Mouse (Mus musculus) thymus, postnatal 14 days (tissue): Measurements from ENCODE around the gene Fgg.

Experiments used
- DNase-seq: peaks from one replicate; pipeline ENCODE4 v3.0.0; 2021

Gene Fgg

DNA sequence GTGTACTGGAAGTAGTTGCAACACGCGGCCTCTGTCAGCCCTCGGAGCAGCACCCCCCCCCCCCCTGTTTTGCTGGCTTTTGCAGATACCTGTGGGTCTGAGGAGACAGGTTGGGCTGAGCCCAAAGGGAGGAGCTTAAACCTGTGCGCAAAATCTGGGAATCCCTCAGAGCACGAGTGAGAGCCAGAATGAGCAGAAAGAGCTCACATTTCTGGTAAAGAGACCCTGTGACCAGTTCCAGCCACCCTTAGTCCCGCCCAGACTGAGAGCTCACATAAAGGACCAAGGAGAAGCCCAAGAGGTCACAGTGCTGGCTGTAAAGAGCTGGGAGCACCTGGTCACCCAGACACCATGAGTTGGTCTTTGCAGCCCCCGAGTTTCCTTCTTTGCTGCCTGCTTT lies at the start of gene Fgg:
Gene Fgg, plus strand, starts transcription at position 168 of the 400 bp plus-strand sequence.
- DNase-seq, result no peak

- no peak for DNase-seq
Observed at GRCm38 (mm10) chr3:82971046-82971445, 36.5 kb upstream of the Fgg start.

DNA sequence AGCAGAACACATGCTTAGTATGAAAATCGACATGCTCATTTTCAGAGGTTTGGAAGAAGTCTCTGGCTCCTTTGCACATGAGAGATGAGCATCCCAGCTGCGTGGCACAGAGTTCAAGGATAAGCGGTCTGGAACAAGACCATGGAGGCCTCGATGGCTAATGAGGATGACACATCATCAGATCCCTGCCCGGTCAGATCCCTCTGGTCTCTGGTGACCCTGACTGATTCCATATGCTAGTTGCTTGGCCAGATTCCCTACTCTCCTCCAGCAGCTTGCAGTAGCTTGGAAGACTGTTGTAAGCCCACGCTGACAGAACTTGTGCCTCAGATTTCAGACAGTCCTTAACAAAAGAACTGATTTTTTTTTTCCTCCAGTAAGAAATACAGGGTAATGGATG lies 26.7 kb upstream of the Fgg start:
- DNase-seq, result no peak

GRCm38 (mm10) chr3:82981861-82982260 lies 25.7 kb upstream of the Fgg start:
- no peak for DNase-seq

- DNase-seq, result no peak
Observed at GRCm38 (mm10) chr3:82984840-82985239, 22.7 kb upstream of the Fgg start.

GRCm38 (mm10) chr3:82991963-82992362 lies 15.6 kb upstream of the Fgg start:
- no peak for DNase-seq

DNA sequence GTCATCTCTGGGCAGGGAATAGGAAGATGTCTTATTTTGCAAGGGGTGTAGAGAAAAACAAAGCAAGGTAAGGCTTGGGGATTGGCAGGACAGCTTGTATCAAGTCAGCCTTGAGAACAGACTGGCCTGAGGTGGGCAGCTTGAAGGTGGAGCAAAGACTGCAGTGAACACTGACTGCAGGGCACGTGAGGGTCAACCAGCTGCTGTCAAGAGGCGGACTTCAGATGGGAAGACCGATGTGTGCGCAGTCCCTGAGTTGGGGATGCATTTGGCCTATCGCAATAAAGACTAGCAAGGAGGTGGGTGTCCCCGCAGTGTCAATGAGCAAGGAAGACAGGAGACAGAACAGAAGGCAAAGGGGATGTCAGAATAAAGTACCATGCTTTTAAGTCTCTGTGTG lies 14.6 kb upstream of the Fgg start:
- no peak for DNase-seq

DNA sequence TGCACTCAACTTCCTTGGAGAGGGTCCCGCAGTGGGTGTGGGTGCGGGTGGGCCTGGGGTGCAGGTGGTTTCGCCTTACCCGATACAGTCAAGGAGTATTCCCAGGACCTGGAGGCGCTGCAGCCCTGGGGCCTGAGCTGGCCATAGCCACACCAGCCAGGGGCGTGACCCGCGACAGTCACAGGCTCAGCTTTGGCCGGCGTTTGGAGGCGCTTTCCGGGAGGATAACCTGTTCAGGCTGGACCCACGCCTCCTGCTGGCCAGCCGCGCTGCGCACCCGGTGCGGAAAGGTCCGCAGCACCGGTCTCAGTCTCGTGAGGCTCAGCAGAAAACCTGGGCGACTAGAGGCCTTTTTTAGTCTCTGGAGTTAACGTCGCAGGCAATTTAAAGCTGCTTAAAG lies 12.2 kb upstream of the Fgg start:
- DNase-seq, result peak; percentile 5

GRCm38 (mm10) chr3:82996656-82997055 lies 10.9 kb upstream of the Fgg start:
- DNase-seq, result no peak

- peak; percentile 24 for DNase-seq
Observed at GRCm38 (mm10) chr3:82998772-82999463, 8.6 kb upstream of the Fgg start.

DNA sequence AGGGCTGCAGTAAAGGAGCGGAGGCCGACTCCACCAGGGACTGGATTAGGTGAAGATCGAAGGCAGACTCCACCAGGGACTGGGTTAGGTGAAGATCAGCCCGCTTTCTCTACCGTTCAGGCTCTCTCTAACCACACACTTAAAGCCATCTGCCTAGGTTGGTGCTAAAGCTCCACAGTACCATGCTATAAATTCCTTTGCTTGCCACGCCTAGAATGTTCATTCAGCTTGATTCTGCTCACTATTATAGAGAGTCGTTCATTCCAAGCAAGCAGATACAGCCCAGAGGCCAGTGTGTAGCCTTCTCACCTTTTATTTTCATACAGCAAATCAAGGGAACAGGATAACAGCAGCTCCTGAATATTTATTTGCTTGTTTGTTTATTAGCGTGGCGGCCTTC lies 7.5 kb upstream of the Fgg start:
- no peak for DNase-seq

DNA sequence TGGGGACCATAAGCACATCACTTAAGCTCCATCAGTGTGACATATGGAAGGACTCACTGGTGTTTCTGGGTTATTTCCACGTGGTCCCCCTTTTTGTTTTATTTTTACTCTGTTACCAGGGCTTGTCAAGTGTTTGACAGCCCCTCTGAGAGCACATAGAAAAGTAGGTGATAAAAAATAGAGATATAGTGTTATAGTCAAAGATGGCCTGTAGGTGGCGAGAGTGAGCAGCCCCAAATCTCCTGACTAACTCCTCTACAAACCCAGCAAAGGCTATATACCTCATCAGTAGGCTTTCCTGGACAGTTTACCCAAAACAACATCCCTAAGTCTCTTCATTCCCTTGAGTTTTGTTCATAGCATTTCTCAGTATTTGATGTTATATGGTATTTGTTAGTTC lies 5.3 kb upstream of the Fgg start:
- DNase-seq, result peak; percentile 25

DNA sequence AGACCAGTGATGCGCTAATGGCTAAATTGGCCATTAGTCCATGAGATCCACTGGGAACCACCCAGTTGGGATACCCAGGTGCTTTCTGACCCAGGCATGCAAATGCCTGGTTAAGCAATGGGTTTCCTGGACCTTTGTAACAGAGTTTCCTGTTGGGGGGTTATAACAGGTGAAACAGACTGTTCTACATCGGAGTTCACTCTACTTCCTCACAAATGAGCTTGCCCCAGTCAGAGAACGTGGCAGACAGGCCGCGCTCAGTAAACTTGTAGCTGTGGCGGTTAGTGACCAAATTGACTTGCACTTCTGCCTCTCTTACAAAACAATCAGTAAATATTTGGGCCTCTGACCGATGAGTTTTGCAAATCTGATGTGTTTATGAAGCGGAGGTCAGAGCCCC lies 4.5 kb upstream of the Fgg start:
- DNase-seq, result no peak

DNA sequence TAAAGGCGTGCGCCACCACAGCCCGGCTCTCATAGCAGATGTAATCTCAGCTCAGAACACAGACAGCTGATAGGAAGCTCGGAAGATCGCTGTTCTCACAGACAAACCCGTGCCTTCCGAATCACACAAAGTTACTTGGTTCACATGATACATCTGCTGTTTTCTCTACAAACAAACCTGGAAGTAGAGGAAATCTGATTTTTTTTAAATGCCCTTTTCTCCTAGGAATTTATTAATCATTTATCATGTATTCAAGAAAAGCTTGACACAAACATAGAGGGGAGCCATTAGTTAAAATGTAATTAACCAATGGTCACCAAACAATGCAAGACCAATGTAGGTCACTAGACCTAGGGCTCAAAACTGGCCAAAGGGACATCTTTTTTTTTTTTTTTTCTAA lies 2.7 kb upstream of the Fgg start:
- DNase-seq, result no peak

DNA sequence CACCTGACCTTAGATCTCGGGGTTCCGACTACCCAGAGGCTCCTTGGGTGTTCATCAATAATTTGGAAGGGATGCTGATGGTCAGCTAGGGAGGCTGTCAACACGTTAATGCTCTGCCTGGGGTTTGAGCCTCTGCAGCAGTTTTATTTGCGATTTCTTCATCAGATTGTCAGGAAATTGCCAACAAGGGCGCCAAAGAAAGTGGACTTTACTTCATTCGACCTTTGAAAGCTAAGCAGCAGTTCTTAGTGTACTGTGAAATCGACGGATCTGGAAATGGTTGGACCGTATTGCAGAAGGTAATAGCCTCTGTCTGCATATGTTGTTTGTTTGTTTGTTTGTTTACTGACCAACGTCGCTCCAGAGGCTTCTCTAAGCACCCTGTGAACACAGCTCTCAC lies 2.8 kb downstream of the Fgg start:
- DNase-seq, result no peak

- DNase-seq, result no peak
Observed at GRCm38 (mm10) chr3:83011136-83011535, 3.6 kb downstream of the Fgg start.

- no peak for DNase-seq
Observed at GRCm38 (mm10) chr3:83011565-83011964, 4.0 kb downstream of the Fgg start.

GRCm38 (mm10) chr3:83012636-83013035 lies 5.1 kb downstream of the Fgg start:
- DNase-seq, result no peak

DNA sequence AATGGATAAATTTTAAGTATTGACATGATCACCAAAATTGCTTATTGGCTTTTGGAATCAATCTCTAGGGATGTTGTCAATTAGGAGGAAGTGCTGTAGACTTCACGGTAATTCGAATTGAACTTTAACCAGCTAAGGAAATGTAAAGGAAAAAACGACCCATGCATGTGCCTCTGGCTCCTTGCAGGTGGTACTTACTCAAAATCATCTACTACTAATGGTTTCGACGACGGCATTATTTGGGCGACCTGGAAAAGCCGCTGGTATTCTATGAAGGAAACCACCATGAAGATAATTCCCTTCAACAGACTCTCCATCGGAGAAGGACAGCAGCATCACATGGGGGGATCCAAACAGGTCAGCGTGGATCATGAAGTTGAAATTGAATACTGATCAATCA lies 6.4 kb downstream of the Fgg start:
- DNase-seq, result no peak

DNA sequence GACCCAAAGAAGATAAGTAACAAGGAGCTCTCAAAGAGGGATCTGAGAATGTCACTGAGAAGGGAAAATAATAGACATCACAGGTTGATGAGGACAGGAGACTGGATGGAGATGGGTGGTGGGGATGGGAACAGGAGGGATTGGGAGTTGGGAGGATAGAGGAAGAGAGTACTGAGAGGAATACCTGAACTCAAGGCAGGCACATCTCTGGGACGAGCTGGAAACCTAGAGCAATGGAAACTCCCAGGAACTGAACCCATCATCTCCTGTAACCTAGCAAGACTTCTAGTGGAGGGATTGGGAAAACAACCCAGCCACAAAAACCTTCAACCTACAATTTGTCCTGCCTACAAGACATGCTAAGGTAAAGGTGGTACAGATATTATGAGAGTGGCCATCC lies 8.7 kb downstream of the Fgg start:
- no peak for DNase-seq

DNA sequence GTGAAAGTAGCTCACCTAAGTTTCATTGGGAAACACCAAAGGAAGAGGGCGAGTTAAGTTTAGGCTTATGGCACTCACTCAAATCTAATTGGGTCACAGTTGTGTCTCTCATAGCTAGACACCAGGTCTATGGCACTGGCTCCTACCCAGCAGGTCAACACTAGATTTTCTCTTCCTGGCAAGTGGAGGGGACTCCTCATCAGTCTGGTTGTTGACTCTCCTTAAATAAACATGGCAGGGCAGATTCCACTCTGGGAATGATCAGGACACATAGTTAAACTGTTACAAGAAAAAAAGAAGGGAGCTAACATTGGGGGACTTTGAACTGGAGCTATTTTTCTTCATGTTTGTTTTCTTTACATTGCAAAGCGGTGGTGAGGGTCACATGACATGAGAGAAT lies 12.9 kb downstream of the Fgg start:
- DNase-seq, result no peak

- DNase-seq, result no peak
Observed at GRCm38 (mm10) chr3:83021176-83021575, 13.7 kb downstream of the Fgg start.

GRCm38 (mm10) chr3:83025036-83025435 lies 17.5 kb downstream of the Fgg start:
- DNase-seq, result no peak

DNA sequence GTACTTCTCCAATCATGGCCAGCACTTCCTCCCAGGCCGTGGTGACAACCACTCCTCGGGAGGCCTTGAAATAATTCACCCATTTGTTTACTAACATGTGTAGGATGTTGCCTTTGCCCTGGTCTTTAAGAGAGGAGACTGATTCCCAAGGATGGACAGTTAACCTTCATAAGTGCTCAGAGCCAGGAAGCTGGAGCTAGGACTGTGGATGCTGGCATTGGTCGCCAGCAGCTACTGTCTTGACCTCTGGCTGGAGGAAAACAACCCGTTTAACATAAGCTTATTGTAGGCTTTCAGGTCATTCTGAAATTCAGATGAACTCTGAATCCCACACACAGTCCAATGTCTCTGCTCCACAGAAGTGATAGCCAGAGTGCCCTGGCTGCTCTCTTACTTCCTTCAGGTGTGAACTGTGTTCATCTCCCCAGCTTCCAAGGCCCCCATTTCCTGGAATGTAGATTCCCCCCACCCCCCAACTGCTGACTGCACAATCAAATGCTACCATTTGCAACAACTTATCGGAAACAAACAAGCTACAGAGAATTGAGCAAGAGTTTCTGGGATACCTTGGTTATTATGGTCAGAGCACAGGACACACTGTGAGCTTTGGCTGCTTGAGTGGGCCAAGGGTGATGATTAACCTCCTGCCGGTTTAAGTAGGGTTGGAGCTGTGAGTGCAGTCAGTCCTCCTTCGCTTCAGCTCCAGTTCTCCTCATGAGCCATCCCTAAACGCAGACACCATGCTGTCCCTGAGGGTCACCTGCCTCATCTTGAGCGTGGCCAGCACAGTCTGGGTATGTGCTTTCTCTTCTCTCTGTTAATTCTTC lies 18.2 kb downstream of the Fgg start, which contains the start of gene Fga:
Gene Fga, plus strand, starts transcription at position 602 of the 827 bp plus-strand sequence.
- DNase-seq, result no peak
